Mouse (Mus musculus) right cerebral cortex, postnatal 4 days (tissue): Measurements from ENCODE around the gene Hnrnpdl.

ENCODE experiments used
- DNase-seq: peaks from one replicate; pipeline ENCODE4 v3.0.0-alpha.2; 2022

The Hnrnpdl gene

DNA sequence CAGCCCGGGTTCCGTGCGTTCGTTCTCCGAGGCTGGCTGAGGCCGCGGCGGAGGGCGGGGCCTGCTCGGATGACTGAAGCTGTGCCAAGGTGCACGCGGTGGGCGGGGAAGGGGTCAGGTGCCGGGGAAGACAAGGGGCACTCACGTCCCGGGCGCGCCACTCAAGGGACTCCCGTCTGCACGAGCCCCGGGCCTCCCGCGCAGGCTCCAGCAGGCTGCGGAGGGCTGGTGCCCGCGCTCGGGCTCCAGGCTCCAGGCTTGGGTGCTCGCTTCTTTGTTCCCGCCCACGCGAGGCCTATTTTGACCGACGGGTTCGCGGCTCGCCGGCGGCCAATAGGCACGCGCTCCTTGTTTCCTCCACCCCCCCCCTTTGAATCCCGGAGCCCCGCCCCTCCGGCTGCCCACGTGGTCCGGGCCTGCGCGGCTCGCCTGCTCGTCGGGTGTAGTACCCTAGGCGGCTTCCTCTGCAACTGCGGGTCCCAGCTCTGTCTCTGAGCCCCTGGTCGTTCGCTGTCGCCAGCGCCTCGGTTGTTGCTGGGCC is at the start of gene Hnrnpdl, which contains the start of gene Enoph1:
TSS of gene Hnrnpdl (minus strand) at position 63 of the 541 bp plus-strand sequence.
TSS of gene Enoph1 (plus strand) at position 384 of the 541 bp plus-strand sequence.
- DNase-seq, result peak; percentile 96

DNA sequence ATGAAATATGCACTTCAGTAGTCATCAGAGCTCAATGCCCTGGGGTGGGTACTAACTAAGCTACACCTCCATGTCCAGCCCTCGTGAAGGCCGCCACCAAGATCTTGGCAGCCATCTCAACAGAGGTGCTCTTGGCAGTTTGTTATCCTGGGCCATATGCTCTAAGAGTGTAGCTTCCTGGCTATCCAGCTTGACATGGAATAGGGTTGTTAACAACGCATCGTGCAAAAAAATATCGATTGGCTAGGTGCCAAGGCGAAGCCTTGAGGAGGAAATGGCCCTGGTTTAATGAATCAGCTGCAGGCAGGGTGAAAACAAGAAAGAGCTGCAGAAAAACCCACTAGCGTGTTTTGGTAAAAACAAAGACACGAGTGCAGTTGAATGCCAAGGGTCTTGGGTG is 45.6 kb upstream of the Hnrnpdl start:
- DNase-seq, result no peak

DNA sequence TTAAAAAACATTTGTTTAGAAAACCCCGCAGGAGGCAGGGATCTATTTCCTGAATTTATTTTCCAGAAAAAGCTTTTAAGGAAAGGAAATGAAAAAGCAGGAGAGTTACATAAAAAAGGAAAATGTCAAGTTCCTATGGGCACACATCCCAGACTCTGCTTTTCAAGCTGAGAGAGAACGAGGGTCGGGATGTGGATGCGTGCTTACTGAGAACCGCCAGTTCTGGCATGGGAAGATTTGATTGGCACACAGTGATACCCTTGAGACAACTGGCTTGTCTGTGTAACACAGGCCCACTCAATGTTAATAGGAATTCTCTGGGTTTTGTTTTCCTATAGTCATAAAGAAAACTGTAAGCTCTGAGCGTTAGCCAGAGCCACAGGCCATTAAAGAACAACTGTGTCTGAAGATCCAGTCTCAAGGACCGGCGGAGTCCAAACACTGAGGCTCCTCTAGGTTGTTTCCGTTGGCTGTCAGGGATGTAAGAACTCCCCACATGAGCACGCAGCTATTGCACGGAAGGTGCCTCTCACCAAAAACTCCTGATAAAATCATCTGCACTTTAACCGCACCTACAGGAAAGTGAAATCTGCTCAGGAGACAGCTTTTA is 44.6 kb upstream of the Hnrnpdl start:
- no peak for DNase-seq

DNA sequence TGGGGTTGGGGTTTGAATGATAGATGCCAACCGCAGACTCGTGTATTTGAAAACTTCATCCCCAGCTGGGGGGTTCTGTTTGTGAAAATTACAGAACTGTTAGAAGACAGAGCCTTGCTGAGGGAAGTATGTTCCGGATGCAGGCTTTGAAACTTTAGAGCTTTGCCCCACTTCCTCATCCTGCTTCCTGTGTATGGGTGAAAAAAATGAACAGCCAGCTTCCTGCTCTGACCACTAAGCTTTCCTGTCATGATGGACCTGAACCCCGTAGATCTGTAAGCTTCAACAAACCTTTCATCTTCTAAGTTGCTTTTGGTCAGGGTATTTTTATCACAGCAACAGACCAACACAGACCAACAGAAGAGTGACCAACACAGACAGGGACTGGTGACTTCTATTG is 42.5 kb upstream of the Hnrnpdl start:
- no peak for DNase-seq

DNA sequence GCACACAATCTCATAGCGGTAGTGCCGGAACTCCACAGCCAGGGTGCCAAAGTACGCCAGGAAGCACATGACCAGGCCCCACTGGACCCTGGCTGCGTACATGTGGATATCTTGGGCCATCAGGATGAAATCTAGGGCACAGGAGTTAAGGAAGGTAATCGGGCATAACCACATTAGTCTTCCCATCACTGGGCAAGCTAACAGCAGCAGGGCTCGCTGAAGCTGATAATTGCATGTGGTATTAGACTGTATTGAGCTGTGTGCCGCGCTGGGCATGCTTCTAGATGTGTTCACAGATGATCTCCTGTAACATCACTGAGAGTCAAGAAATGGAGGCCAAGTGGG is 40.4 kb upstream of the Hnrnpdl start:
- DNase-seq, result no peak

DNA sequence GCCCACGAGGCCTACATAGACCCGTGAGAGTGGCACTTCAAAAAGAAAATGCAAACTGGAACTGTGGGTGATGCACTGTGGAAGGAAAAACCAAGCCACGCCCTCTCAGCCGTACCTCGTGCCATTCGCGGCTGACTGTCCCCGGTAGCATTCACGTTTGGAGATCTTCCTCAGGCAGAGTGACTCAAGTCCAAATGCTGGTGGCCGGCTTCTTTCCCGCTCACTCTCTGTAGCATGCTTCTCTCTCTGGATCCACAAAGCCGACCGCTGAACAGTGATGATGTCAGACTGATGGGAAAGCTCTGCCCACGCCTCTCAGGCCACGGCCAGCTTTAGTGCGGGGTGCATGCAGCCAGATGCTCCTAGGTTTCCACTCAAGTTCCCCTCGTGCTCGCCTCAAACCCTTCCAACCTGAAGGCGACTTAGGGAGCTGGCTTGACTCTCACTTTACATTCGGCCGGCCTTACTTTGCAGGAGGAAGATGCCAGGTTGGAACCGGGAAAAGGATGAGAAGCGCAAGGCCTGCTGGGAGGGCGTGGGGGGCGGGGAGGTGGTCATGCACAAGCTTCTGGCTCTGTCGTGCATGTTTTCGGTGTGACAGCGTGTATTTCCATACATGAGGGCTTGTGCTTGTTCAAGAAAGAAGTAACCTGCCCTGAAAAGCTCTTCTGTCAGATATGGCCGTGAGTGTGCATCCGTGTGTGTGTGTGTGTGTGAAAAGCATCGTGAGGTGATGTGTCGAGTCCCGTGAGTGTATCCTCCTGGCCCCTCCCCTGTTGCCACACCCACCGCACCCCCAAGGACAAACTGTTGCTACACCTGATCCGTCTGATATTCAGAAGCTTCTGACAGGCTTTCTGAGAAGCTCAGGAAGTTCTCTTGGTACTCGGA is 39.8 kb upstream of the Hnrnpdl start:
- DNase-seq, result peak; percentile 41

DNA sequence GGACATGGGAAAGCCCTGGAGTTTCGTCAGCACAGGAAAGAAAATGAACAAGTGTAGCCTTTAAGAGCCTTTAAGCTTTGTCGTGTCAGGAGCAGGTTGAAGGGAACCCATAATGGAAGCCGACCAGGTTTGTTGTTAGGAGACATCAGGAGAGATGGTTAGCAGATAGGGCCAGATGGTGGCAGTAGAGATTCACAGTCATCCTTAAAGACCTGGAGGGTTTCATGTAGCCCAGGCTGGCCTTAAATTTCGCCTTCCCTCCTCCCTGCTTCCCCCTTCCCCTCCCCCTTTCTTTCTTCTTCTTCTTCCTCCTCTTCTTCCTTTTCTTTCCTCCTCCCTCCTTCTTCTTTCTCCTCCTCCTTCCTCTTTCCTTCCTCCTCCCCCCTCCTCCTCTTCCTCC is 35.1 kb upstream of the Hnrnpdl start:
- DNase-seq, result no peak

DNA sequence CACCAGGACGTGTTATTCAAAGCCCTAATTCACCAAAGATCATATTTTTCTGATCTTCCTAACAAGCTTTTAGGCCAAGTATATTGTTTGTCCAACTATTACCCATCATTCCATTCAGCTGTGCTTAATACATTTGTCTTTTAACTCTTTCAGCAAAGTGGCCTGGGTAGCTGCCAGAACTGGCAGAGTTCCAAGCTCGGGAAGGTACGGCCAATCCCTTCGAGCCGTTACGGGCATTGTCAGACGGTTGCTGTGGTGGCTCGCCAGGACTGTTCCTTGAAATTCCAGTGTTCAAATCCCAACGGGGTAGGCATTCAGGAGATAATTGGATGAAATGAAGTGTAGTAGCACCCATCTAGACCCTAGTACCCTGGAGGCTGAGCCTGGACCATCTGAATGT is 33.1 kb upstream of the Hnrnpdl start:
- DNase-seq, result no peak

DNA sequence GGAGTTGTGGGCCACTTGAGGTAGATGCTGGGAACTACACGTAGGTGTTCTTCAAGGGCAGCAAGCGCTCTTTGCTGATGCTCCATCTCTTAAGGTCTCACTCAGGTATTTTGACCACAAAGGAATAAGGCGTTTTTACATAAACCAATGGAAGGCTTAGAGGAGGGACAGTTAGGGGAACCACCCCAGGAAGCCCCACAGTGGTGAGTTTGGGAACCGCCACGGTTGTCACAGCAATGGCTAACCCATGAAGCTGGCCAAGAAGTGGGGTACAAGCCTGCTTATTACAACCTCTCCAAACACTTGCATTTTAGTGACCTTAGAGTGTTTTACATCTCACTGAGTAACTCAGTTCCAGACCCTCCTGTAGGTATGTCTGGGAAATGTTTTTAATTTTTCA is 32.1 kb upstream of the Hnrnpdl start:
- no peak for DNase-seq

DNA sequence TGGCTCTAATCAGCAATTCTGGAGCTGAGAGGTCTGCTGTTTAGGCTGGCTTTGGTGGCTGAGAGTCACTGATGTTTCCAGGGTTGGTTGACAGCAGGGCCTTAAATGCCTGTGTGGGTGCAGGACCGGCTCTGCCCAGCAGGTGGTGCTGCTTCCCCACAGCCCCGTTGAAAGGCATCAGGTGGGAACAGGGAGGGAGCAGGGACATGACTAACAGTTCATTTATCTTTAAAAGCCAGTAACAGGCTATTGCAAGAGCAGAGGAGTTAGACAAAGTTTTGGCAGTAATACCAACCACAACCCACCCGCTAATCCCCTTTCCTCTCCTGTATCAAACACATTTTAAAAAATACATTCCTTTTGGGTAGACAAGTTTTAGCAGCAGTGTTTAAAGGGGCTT is 30.8 kb upstream of the Hnrnpdl start:
- DNase-seq, result peak; percentile 90

DNA sequence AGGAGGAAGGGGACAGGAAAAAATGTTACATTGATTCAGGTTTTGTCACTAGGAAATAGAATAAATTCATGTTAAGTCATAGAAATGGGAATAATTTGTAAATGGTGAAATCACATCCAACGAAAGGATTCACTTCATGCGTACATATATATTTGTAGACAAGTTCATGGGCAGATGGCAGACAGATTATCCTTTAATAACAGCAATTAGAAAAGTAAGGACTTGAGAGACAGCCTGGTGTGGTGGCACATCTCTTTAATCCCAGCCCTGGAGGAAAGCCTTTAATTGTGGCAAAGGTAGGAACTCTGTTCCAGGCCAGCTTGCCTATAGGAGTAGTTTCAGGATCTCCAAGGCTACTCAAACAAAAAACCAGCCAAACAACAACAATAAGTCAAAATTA is 30.1 kb upstream of the Hnrnpdl start:
- no peak for DNase-seq

DNA sequence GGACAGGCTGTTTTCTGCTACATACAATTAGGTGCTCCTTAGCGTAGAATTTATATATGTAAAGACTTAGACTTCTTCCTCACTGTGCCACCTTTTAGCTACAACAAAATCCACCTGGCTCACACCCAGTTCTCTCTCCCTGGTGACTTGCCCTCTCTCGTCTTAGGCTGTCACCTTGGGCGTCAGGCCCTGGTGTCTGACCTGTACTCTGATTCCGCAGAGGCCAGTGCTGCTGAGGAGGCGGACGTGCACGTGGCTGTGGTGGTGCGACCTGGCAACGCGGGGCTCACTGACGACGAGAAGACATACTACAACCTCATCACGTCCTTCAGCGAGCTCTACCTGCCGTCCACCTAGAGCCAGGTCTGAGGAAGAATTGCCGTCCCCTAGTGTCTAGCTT is 28.1 kb upstream of the Hnrnpdl start:
- no peak for DNase-seq

DNA sequence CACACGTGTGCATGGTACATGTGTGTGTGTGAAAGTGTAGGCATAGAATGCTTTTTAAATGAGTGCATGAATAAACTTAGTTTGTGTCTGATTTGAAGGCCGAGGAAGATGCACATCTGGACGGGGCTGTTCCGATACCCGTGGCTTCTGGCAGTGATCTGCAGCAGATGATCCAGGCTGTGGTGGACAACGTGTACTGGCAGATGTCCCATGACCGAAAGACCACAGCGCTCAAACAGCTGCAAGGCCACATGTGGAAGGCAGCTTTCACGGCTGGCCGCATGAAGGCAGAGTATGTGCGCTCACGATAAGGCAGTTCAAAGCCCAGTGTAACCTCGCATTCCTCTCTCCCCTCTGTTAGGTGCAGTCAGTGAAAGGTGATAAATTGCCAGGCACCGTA is 21.4 kb upstream of the Hnrnpdl start:
- no peak for DNase-seq

DNA sequence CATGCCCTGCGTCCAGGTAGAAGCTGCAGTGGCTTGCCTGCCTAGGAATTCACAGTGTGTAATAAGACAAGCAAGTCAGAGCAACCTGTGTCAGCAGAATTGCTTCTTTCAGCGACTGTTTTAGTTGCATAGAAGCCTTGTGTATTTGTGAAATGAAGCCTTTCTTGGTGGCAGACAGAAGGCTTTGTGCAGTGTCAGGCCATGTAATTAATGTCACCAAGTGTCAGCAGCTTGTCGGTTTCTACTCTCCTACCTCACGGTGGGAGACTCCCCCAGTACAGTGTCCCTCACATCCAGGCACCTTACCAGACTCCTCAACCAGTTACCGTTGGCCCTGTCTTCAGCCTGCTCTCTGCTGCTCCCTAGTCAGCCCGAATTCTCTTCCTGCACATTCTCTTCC is 19.9 kb upstream of the Hnrnpdl start:
- no peak for DNase-seq

DNA sequence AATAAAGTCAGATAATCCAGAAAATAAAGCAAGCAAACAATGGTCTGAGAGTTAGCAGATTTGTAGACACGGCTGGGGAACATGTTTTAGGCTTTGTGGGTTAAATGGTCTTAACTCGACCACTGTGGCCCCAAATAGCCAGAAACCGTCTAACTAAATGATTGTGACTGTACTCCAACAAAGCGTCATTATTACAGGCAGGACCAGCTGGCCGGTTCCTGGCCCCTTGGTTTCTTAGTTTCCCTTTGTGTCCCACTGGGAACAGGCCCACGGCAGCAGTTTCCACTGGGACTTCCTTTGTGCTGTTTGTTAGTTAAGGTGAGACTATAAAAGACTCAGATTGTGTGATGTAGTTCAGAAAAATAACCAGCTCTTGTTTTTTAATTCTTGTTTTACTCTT is 19.3 kb upstream of the Hnrnpdl start:
- DNase-seq, result no peak

DNA sequence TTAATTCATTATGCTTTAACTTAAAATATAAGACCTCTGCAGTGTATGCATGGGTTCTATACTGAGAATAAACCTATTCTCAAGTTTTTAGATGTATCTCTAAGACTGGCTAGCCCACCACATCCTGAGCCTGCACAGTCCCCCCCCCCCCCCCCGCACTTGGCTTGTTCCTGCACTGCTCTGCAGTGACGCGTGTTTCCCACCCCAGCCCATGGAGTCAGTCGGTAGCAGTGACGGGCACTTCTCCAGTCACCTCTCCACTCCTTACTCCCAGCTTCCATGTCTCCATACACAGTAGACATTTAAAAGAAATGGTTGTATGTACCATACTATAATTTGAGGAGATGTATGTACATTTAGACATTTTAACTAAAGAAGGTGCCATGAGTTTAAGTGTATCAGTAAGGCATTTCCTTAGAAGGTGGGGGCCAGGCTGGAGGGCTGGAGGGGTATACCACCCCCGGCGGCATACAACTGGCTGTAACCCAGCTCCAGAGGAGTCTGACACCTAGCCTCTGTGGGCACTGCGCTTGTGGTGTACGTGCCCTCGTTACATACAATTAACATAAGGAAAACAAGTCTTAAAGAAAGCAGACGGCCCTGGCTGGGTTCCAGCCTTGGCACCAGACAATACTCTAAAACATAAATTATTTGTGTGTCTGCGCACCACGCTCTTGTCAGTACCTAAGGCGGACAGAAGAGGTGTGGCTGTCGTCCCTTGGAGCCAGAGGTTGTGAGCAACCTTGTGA is 18.2 kb upstream of the Hnrnpdl start:
- DNase-seq, result peak; percentile 33

DNA sequence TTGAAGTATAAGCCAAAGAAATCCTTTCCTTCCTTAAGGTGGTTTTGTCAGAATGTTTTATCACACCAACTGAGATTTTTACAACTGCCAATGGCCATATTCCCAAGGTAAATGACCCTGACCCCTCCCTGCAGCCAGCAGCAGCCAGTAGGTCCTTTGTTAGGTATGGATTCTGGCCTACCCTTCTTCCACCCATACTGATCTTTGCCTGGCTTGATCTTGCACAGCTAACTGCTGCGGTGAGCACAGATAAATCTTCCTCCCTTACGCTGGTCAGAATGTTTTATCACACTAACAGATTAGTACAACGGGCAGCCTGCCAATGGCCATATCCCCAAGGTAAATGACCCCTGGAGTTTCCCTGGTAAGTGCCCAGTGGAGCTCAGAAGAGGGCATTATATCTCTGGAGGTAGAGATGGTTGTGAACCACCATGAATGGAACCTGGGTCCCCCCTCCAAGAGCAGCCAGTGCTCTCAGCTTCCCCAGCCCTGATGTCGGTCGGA is 16.5 kb upstream of the Hnrnpdl start:
- no peak for DNase-seq

DNA sequence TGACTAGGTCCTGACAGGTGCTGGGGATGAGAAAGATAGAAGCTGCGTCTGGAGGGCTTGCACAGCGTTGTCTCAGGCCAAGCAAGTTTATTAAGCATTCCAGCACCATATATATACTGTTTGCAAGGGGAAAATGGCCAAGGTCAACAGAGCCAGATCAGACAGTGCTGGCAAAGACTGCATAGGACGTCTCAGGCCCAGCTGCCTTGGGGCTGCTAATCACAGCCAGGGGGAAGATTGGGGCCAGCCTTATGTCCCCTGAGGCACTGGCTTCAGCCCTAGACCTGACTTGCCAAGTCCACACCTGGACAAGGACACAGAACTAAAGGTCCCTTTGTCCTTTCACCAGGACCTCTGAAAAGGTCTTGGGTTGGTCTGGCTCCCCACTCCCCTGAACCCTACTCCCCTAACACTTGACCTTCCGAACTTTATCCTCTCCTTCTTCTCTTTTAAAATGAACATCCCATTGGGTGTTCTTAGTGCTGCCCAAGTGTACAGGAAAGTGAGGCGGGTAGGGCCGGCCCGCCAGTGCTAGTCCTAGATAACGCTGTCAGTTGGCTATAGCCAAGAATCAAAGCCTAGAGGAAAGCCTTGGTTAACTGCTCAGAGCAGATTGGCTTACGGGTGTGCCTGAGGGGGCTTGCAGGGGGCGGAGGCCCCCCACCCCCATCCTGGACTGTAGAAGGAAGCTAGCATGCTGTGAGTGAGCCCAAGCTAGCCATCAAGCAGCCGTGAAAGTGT is 15.5 kb upstream of the Hnrnpdl start:
- DNase-seq, result no peak

DNA sequence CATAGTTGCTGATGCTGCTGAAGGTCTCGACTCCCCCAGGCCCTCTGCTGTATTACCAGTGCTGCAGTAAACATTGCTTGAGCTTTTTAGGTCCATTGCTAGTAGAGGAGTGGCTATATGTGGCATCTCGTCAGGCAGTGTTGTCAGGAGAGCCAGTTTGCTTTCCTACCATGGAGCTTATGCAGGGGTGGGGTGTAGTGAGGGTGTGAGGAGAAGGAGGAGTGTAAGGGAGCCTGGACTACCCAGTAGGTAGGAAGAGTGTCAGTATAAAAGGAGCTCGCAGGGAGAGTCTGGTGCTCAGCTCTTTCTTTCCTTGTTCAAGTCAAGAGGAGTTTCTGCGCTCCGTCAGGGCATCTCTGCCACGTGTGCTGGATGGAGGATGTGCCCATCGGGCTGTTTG is 13.3 kb upstream of the Hnrnpdl start:
- DNase-seq, result no peak

DNA sequence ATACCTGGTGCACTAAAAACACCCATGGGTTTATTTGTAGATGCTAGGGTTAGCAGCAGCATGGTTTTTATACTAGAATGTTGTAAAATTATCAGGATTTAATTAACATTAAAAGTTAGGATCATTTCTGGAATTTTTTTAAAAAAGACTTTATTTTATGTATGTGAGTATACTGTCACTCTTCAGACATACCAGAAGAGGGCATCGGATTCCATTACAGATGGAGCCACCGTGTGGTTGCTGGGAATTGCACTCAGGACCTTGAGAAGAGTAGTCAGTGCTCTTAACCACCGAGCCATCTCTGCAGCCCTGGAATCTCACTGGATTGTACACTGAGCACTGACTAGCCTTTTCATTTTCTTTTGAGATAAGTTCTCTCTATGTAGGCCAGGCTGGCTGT is 10.4 kb upstream of the Hnrnpdl start:
- no peak for DNase-seq

DNA sequence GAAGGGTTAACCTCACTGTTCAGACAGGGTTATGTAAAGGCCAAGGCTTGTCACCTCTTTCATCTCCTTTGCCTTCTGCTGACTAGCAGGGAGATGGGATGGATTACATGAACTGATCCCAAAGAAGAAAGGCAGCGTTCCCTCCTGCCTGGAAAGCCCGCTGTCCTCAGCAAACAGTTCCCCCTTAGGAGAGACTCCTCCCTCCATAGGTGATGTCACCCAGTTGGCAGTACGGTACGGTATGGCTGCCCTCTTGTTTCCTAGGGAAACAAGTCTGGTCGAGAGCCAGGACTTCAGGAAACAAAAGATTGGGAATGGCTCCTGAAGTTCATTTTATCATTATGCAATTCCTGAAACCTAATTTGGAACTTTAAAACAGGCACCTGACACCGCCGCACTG is 8.4 kb upstream of the Hnrnpdl start:
- no peak for DNase-seq

DNA sequence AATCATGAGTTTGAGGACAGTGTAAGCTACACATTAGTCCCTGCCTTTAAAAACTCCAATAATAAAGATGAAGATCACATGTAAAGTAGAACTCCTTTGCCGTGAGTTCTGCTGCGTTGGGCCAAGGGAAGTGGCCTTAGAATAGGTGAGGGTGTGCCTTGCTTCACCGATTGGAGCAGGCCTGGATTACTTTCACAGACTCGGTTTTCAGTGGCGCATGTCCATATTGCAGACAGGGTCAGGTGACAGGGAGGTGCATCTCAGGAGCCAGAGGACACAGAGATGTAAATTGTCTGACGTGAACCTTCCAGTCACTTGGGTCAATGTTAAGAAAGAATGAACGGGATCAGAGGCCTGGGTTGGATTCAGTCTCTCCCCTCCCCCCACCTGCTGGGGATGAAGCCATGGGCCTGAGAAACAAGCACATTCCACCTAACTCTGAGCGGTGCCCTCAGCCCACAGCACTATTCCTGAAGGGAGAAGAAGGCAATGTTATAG is 7.7 kb upstream of the Hnrnpdl start:
- DNase-seq, result no peak

DNA sequence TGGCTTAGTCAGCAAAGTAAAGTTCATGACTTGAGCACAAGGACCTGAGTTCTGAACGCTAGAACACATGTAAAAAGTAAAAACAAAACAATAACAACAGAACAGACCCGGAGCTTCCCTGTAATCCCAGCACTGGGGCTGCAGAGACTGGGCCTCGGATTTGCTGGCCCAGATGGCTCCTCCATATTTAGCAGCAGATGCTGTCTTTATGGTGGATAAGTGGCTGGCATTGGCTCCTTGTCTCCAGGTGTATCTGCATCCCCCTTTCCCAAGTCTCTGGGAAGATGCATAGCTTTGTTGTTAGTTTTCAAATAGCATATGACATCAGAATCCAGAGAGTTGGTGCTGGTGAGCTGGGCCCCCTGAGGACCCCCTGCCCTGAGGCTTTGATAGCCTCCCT is 6.6 kb upstream of the Hnrnpdl start:
- no peak for DNase-seq
